Mouse (Mus musculus) hindbrain, embryonic 16.5 days (tissue): ENCODE measurements around the gene Ccdc9b. TPM values are rescaled to one million over a fixed set of nuclear protein-coding genes. Genes with fewer than 3 reads are reported as not detected.
A peak's percentile ranks its signal among the peaks of the same experiment; 100 is the strongest.

ENCODE experiments used
- ATAC-seq: fragments of 200-750 bp; cut with Nextera tagmentation; 2 replicates; pipeline ENCODE4 v1.8.0; 2017; ENCODE audit warnings: moderate TSS enrichment, moderate library complexity
- H3K27ac ChIP-seq: fragments of 300-500 bp; sonication (generic); 2 replicates; pipeline ENCODE4 v1.5.1; 2014; ENCODE audit warnings: low read depth, mild to moderate bottlenecking, control low read depth, low read length, moderate library complexity
- H3K27me3 ChIP-seq: fragments of 300-500 bp; sonication (generic); replicated peaks from 2 replicates; pipeline ENCODE4 v1.6.1; 2014; ENCODE audit warnings: low read length; ENCODE audit not compliant: control insufficient read depth, insufficient read depth
- H3K36me3 ChIP-seq: fragments of 300-500 bp; sonication (generic); 2 replicates; pipeline ENCODE4 v1.6.1; 2014; ENCODE audit warnings: mild to moderate bottlenecking, low read length, moderate library complexity, mixed read lengths; ENCODE audit not compliant: control insufficient read depth, insufficient read depth
- H3K4me1 ChIP-seq: fragments of 300-500 bp; sonication (generic); 2 replicates; pipeline ENCODE4 v1.6.1; 2014; ENCODE audit warnings: low read depth, low read length; ENCODE audit not compliant: control insufficient read depth, insufficient read depth
- H3K4me2 ChIP-seq: fragments of 300-500 bp; sonication (generic); 2 replicates; pipeline ENCODE4 v1.6.1; 2014; ENCODE audit warnings: mild to moderate bottlenecking, low read length, control low read depth, moderate library complexity
- H3K4me3 ChIP-seq: fragments of 300-500 bp; sonication (generic); 2 replicates; pipeline ENCODE4 v1.5.1; 2014; ENCODE audit warnings: mild to moderate bottlenecking, low read length, control low read depth, moderate library complexity
- H3K9ac ChIP-seq: fragments of 300-500 bp; sonication (generic); 2 replicates; pipeline ENCODE4 v1.6.1; 2014; ENCODE audit warnings: low read depth, mild to moderate bottlenecking, control low read depth, low read length, moderate library complexity
- H3K9me3 ChIP-seq: fragments of 300-500 bp; sonication (generic); 2 replicates; pipeline ENCODE4 v1.6.1; 2014; ENCODE audit warnings: mild to moderate bottlenecking, low read length, moderate library complexity; ENCODE audit not compliant: control insufficient read depth
- WGBS: fragments of 180-500 bp; shearing (Covaris S2); extraction: QIAGEN DNeasy Blood & Tissue Kit; methylation state at CpG from one replicate; pipeline ENCODE4 v1.1.7; 2014; 5-methylcytosine and 5-hydroxymethylcytosine counted together
- polyA plus RNA-seq: library from polyadenylated mRNA; unstranded; fragments of >200 nt; fragmentation: Nextera tagmentation; extraction: Ambion mirVana; gene quantifications from 2 replicates; pipeline ENCODE4 v1.2.1, GENCODE M21; 2015

Ccdc9b gene
- polyA plus RNA-seq, 1 experiment from 2014 or later: 1.0 TPM

DNA sequence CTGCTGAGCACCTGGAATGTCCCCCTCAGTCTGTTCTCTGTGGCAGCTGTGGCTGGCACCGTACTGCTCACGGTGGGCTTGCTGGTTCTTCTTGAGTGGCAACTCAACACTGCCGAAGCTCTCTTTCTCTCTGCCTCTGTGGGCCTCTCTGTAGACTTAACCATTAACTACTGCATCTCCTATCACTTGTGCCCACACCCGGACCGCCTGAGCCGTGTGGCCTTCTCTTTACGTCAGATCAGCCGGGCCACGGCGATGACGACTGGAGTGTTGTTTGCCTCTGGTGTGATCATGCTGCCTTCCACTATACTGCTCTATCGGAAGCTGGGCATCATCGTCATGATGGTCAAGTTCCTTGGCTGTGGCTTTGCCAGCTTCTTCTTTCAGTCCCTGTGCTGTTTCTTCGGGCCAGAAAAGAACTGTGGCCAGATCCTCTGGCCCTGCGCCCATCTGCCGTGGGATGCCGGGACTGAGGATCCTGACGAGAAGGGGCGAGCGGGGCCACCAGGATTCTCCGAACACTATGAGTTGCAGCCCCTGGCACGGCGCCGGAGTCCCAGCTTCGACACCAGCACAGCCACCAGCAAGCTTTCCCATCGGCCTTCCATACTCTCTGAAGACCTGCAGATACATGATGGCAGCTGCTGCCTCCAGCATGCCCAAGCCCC lies 29.3 kb upstream of the Ccdc9b start:
- Histone ChIP-seq H3K9me3 (no peaks in the 10 kb centered on the region), H3K4me3 (no peak overlapping the region), H3K4me2 (no peak overlapping the region), H3K9ac (no peak overlapping the region), H3K36me3 (peaks cover 32% of the 10 kb centered on the region), H3K27ac (no peak overlapping the region), H3K27me3 (no peaks in the 10 kb centered on the region), H3K4me1 (no peaks in the 10 kb centered on the region; the same call in none of the 2 replicates)
- no peak for ATAC-seq
- WGBS: 88% methylated on average over 26 of the region's 26 CpGs

DNA sequence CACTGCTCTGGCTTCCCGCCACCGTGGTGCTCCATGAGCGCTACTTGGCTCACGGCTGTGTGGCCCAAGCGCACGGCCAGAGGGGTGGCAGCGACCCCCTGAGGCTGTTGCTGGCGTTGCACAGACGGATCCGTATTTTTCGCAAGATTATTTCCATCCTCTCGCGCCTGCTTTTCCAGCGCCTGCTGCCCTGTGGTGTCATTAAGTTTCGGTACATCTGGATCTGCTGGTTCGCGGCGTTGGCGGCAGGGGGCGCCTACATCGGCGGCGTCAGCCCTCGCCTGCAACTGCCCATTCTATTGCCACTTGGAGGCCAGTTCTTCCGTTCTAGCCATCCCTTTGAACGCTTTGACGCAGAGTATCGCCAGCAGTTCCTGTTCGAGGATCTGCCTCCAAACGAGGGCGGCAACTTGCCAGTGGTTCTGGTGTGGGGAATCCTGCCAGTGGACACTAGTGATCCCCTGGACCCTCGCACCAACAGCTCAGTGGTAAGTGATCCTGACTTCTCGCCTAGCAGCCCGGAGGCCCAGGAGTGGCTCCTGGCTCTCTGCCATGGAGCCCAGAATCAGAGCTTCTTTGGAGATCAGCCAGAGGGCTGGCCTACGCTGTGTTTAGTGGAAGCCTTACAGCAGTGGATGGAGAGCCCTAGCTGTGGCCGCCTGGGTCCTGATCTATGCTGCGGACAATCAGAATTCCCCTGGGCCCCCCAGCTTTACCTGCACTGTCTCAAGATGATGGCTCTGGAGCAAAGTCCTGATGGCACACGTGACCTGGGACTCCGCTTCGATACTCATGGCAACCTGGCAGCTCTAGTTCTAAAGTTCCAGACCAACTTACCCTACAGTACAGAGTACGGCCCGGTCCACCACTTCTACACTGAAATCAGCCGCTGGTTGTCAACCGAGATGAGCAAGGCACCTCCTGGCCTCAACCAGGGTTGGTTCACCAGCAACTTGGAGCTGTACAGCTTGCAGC lies 28.4 kb upstream of the Ccdc9b start:
- WGBS: 24% methylated on average over 44 of the region's 44 CpGs
- H3K4me3 ChIP-seq: no peak overlapping the region; the same call in 1 of the 2 replicates

DNA sequence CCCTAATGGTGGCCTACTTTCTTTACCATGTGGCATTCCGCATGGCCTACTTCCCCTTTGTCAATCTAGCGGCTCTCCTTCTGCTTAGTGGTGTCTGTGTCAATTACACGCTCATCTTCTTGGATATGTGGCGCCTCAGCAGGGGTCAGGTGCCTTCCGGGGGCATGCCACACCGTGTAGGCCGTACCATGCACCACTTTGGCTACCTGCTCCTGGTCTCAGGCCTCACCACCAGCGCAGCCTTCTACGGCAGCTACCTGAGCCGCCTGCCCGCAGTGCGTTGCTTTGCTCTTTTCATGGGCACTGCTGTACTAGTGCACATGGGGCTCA lies 27.7 kb upstream of the Ccdc9b start:
- peak; percentile 53 for ATAC-seq
- Histone ChIP-seq H3K36me3 (peaks cover 35% of the 10 kb centered on the region), H3K4me3 (no peak overlapping the region), H3K27me3 (no peaks in the 10 kb centered on the region), H3K9ac (no peak overlapping the region), H3K27ac (no peak overlapping the region), H3K4me2 (peak overlapping the region; percentile 37), H3K9me3 (no peaks in the 10 kb centered on the region), H3K4me1 (no peaks in the 10 kb centered on the region; the same call in none of the 2 replicates)
- WGBS: 51% methylated on average over 12 of the region's 12 CpGs

More for the DNA sequence above, 28.4 kb upstream of the Ccdc9b start:
- Histone ChIP-seq H3K27ac (no peak overlapping the region), H3K27me3 (no peaks in the 10 kb centered on the region), H3K9me3 (no peaks in the 10 kb centered on the region), H3K4me1 (no peaks in the 10 kb centered on the region; the same call in none of the 2 replicates), H3K9ac (no peak overlapping the region), H3K36me3 (peaks cover 35% of the 10 kb centered on the region), H3K4me2 (peak overlapping the region; percentile 37)
- ATAC-seq: peak; percentile 65

DNA sequence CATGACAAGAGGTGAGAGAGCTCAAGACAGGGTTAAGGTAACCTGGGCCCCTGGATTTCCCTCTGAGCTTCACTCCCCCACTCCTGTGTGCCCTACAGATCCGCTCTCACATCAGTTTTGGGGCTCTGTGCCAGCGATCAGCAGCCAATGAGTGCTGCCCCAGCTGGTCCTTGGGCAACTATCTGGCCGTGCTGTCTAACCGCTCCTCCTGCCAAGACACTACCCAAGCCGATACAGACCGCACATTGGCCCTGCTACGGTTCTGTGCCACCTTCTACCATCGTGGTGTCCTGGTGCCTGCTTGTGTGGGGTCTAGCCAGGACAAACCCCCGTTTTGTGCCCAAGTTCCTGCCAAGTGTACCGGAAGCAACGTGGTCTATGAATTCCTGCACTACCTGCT lies 27.0 kb upstream of the Ccdc9b start:
- no peaks in the 10 kb centered on the region for H3K9me3 ChIP-seq
- 74% methylated on average over 11 of the region's 11 CpGs for WGBS
- H3K27me3 ChIP-seq: no peaks in the 10 kb centered on the region
- H3K9ac ChIP-seq: no peak overlapping the region
- H3K27ac ChIP-seq: no peak overlapping the region
- no peak overlapping the region for H3K4me2 ChIP-seq
- ATAC-seq: peak; percentile 37; the same call in 1 of the 2 replicates
- H3K36me3 ChIP-seq: peaks cover 35% of the 10 kb centered on the region
- H3K4me1 ChIP-seq: no peaks in the 10 kb centered on the region; the same call in none of the 2 replicates
- H3K4me3 ChIP-seq: no peak overlapping the region

DNA sequence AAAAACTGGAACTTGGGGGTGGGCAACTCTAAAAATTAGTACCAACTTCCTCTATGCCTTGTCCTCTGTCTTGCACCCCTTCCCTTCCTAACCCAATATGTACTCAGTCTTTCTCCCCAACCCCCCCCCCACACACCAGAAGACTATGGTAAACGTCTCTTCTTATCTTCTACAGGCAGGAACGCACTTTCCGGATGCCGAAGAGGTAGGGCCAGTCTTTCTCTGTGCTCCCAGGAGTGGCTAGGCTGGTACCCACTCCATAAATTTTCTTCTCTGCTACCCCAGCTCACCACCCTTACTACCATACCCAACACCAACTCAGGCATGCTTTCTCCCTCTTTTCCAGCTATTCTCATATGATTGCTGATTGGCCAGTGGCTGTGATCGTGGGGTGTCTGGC lies 24.1 kb upstream of the Ccdc9b start:
- no peak overlapping the region for H3K4me2 ChIP-seq
- H3K4me1 ChIP-seq: no peaks in the 10 kb centered on the region; the same call in none of the 2 replicates
- H3K4me3 ChIP-seq: no peak overlapping the region
- peaks cover 21% of the 10 kb centered on the region for H3K36me3 ChIP-seq
- no peaks in the 10 kb centered on the region for H3K27me3 ChIP-seq
- H3K9ac ChIP-seq: no peak overlapping the region
- H3K27ac ChIP-seq: no peak overlapping the region
- no peak for ATAC-seq
- WGBS: 92% methylated on average over 5 of the region's 5 CpGs
- no peaks in the 10 kb centered on the region for H3K9me3 ChIP-seq

DNA sequence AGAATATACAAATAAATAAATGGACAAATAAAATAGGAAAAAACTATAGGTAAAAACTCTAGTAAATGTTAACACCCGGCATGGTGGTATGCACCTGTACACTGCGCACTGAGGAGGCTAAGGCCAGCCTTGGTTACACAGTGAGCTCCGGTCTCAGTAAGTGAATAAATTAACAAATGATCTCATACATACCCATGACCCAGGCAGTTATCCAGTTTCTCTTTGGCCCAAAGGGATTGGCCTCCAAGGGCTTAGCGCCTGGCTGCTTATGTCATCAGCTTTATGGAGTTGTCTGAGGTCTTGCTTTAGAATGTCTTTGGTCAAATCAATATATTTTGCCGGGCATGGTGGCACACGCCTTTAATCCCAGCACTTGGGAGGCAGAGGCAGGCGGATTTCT lies 21.2 kb upstream of the Ccdc9b start:
- no peaks in the 10 kb centered on the region for H3K9me3 ChIP-seq
- H3K4me3 ChIP-seq: no peak overlapping the region
- peaks cover 12% of the 10 kb centered on the region for H3K4me1 ChIP-seq
- WGBS: 90% methylated on average over 7 of the region's 7 CpGs
- no peak overlapping the region for H3K9ac ChIP-seq
- no peak overlapping the region for H3K27ac ChIP-seq
- ATAC-seq: no peak
- H3K27me3 ChIP-seq: no peaks in the 10 kb centered on the region
- H3K36me3 ChIP-seq: peaks cover 13% of the 10 kb centered on the region
- H3K4me2 ChIP-seq: no peak overlapping the region

DNA sequence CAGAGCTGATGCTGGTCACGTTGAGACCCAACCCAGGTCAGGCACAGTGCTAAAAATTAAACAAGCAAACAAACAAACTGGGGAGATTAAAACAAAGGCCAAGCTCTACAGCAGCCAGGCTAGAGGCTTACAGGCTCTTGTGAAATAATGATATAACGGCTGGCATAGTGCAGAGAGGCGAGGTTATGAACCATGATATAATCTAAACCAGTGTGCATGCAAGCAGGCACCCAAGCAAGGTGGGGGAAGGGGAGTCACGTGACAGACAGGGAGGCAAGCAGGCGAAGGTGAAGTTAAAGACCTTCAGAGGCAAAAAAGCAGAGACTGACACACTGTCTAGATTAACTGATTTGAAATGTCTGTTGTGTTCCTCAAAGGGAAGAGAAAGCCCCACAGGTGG lies 20.6 kb upstream of the Ccdc9b start:
- ATAC-seq: no peak
- H3K4me3 ChIP-seq: no peak overlapping the region

DNA sequence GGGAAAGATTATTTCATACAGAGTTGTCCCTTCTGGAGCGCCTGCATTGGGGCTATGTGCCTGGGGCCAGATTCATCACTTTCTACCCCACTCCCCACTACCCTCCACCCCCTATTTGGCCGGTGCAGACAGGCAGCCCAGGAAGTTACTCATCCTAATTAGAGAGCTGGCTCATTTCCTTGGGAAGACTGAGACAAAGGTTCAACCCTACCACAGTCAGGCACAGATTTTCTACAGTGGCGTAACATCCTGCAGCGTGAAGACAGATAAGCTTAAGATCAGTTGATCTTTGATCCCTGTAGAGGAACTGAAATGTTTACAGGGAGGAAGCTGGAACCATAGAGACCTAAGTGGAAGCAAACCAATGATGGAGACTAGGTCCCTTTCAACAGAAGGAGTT lies 19.8 kb upstream of the Ccdc9b start:
- no peak overlapping the region for H3K4me3 ChIP-seq
- H3K4me2 ChIP-seq: no peak overlapping the region
- ATAC-seq: no peak
- 73% methylated on average over 4 of the region's 4 CpGs for WGBS
- H3K9ac ChIP-seq: no peak overlapping the region
- no peak overlapping the region for H3K27ac ChIP-seq
- H3K36me3 ChIP-seq: peaks cover 4% of the 10 kb centered on the region
- peaks cover 12% of the 10 kb centered on the region for H3K4me1 ChIP-seq
- no peaks in the 10 kb centered on the region for H3K27me3 ChIP-seq
- no peaks in the 10 kb centered on the region for H3K9me3 ChIP-seq

More for the DNA sequence above, 20.6 kb upstream of the Ccdc9b start:
- 69% methylated on average over 5 of the region's 5 CpGs for WGBS
- peaks cover 11% of the 10 kb centered on the region for H3K36me3 ChIP-seq
- H3K9me3 ChIP-seq: no peaks in the 10 kb centered on the region
- H3K27me3 ChIP-seq: no peaks in the 10 kb centered on the region
- peaks cover 12% of the 10 kb centered on the region for H3K4me1 ChIP-seq
- no peak overlapping the region for H3K4me2 ChIP-seq
- H3K9ac ChIP-seq: no peak overlapping the region
- H3K27ac ChIP-seq: no peak overlapping the region

DNA sequence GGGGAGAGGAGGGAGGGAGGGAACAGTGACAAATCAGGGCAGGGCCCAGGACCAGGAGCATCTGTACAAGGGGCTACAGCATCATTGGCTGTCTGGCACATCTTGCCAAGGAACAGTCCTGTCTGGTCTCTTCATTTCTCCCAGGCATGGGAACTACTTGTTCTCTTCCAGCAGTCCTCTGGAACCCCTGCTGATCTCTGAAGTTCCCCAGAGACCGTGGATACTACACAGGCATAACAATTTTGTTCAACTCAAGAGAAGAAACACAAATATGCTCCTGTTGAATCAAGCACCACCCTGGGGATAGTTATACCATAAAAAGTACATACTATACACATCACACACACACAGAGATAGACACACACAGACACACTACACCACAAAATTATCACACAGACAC lies 18.7 kb upstream of the Ccdc9b start:
- ATAC-seq: no peak
- 71% methylated on average over 1 of the region's 1 CpGs for WGBS
- H3K9ac ChIP-seq: peak overlapping the region; percentile 78; the same call in 1 of the 2 replicates

More for the DNA sequence above, 18.7 kb upstream of the Ccdc9b start:
- H3K9me3 ChIP-seq: no peaks in the 10 kb centered on the region
- H3K4me1 ChIP-seq: peaks cover 15% of the 10 kb centered on the region
- no peak overlapping the region for H3K27ac ChIP-seq
- H3K4me3 ChIP-seq: peak overlapping the region; percentile 62
- peak overlapping the region; percentile 71 for H3K4me2 ChIP-seq
- H3K27me3 ChIP-seq: no peaks in the 10 kb centered on the region
- H3K36me3 ChIP-seq: peaks cover under 1% of the 10 kb centered on the region
